Mouse (Mus musculus) CH12.LX (cell line): ENCODE measurements around the gene Ifi35. TPM values are rescaled to one million over a fixed set of nuclear protein-coding genes. Genes with fewer than 3 reads are reported as not detected.

Experiments
- DNase-seq: peaks from one replicate; pipeline ENCODE4 v3.0.0-alpha.2; 2013; ENCODE audit errors: extremely low read depth
- H3K27ac ChIP-seq: 2 replicates; pipeline ENCODE4 v1.5.1; 2012; ENCODE audit warnings: low read depth, mild to moderate bottlenecking, control low read depth, moderate library complexity; ENCODE audit not compliant: insufficient read depth
- H3K27me3 ChIP-seq: replicated peaks from 2 replicates; pipeline ENCODE3; 2012; ENCODE audit warnings: inconsistent platforms
- H3K36me3 ChIP-seq, 2 experiments: replicated peaks in 1 of 2; 2 replicates each; pipeline versions ENCODE3 to v1.6.1; 2012; ENCODE audit warnings: inconsistent platforms in 1 of 2, low read length in 1 of 2, mild to moderate bottlenecking in 1 of 2, mixed read lengths in 1 of 2, moderate library complexity in 1 of 2; ENCODE audit not compliant: control insufficient read depth in 1 of 2, insufficient read depth in 1 of 2
- H3K4me1 ChIP-seq, 2 experiments: 2 replicates each; pipeline ENCODE4 v1.6.1; 2012; ENCODE audit warnings: inconsistent platforms in 1 of 2, moderate library complexity in 1 of 2; ENCODE audit not compliant: insufficient read depth in 2 of 2, control insufficient read depth in 1 of 2
- H3K4me2 ChIP-seq: 2 replicates; pipeline ENCODE4 v1.6.1; 2012; ENCODE audit warnings: low read depth, mild to moderate bottlenecking, control low read depth; ENCODE audit not compliant: poor library complexity, insufficient read depth, severe bottlenecking
- H3K4me3 ChIP-seq, 3 experiments: fragments of 150-350 bp in 1 of 3; sonication (generic) in 1 of 3; replicated peaks in 1 of 3; 2 replicates each; pipeline versions ENCODE3 to v1.5.1; 2011 to 2012; ENCODE audit warnings: low read depth in 2 of 3, low read length in 2 of 3, mild to moderate bottlenecking in 2 of 3, moderate library complexity in 2 of 3, control low read depth in 1 of 3, improper control_type of control experiment in 1 of 3, inconsistent platforms in 1 of 3, mixed read lengths in 1 of 3; ENCODE audit not compliant: poor library complexity in 1 of 3
- H3K79me2 ChIP-seq: replicated peaks from 2 replicates; pipeline ENCODE4 v1.6.1; 2012; ENCODE audit warnings: mild to moderate bottlenecking, moderate library complexity; ENCODE audit not compliant: control insufficient read depth, poor library complexity, insufficient read depth, severe bottlenecking; ENCODE audit errors: extremely low read depth
- H3K9ac ChIP-seq: 2 replicates; pipeline ENCODE4 v1.6.1; 2012; ENCODE audit warnings: low read depth, mild to moderate bottlenecking, control low read depth, moderate library complexity; ENCODE audit not compliant: insufficient read depth
- H3K9me3 ChIP-seq: replicated peaks from 2 replicates; pipeline ENCODE3; 2012; ENCODE audit warnings: low read length, inconsistent platforms, mixed read lengths
- BHLHE40 ChIP-seq: IDR thresholded peaks from 2 replicates; pipeline ENCODE4 v1.6.1; 2011; ENCODE audit warnings: mild to moderate bottlenecking, low read depth, low read length, improper control_type of control experiment
- CHD1 ChIP-seq: IDR thresholded peaks from 2 replicates; pipeline ENCODE4 v1.6.1; 2012; ENCODE audit warnings: low read depth, low read length, improper control_type of control experiment, inconsistent platforms
- CHD2 ChIP-seq: IDR thresholded peaks from 2 replicates; pipeline ENCODE4 v1.6.1; 2011; ENCODE audit warnings: low read length, improper control_type of control experiment
- CTCF ChIP-seq, 2 experiments: IDR thresholded peaks in 1 of 2; conservative IDR thresholded peaks in 1 of 2; 2 replicates each; pipeline ENCODE4 v1.5.1; 2011 to 2012; ENCODE audit warnings: low read depth in 2 of 2, low read length in 2 of 2, improper control_type of control experiment in 1 of 2, inconsistent platforms in 1 of 2, mild to moderate bottlenecking in 1 of 2, moderate library complexity in 1 of 2
- E2F4 ChIP-seq: IDR thresholded peaks from 2 replicates; pipeline ENCODE4 v1.6.1; 2011; ENCODE audit warnings: low read depth, low read length, improper control_type of control experiment; ENCODE audit not compliant: insufficient replicate concordance
- ELF1 ChIP-seq: IDR thresholded peaks from 2 replicates; pipeline ENCODE4 v1.6.1; 2014; ENCODE audit warnings: low read depth, mild to moderate bottlenecking, inconsistent platforms, low read length, improper control_type of control experiment
- EP300 ChIP-seq: IDR thresholded peaks from 2 replicates; pipeline ENCODE4 v1.6.1; 2011; ENCODE audit warnings: low read length, improper control_type of control experiment
- ETS1 ChIP-seq: conservative IDR thresholded peaks from 2 replicates; pipeline ENCODE4 v1.6.1; 2012; ENCODE audit warnings: low read depth, mild to moderate bottlenecking, inconsistent platforms, low read length, improper control_type of control experiment, moderate library complexity
- GABPA ChIP-seq: IDR thresholded peaks from 2 replicates; pipeline ENCODE4 v1.6.1; 2012; ENCODE audit warnings: low read depth, low read length, improper control_type of control experiment, inconsistent platforms; ENCODE audit not compliant: insufficient replicate concordance
- HCFC1 ChIP-seq: IDR thresholded peaks from 2 replicates; pipeline ENCODE4 v1.6.1; 2012; ENCODE audit warnings: low read depth, mild to moderate bottlenecking, inconsistent platforms, low read length, improper control_type of control experiment
- IRF4 ChIP-seq: IDR thresholded peaks from 2 replicates; pipeline ENCODE4 v1.6.1; 2014; ENCODE audit warnings: low read depth, mild to moderate bottlenecking, inconsistent platforms, low read length, improper control_type of control experiment
- JUN ChIP-seq: IDR thresholded peaks from 2 replicates; pipeline ENCODE4 v1.6.1; 2011; ENCODE audit warnings: low read depth, mild to moderate bottlenecking, low read length, improper control_type of control experiment, moderate library complexity; ENCODE audit not compliant: insufficient read depth
- JUND ChIP-seq: conservative IDR thresholded peaks from 2 replicates; pipeline ENCODE4 v1.6.1; 2011; ENCODE audit warnings: low read depth, low read length, improper control_type of control experiment
- KAT2A ChIP-seq: IDR thresholded peaks from 2 replicates; pipeline ENCODE4 v1.6.1; 2012; ENCODE audit warnings: low read length, improper control_type of control experiment, inconsistent platforms; ENCODE audit not compliant: insufficient replicate concordance
- MAFK ChIP-seq: IDR thresholded peaks from 2 replicates; pipeline ENCODE4 v1.6.1; 2011; ENCODE audit warnings: low read length, improper control_type of control experiment; ENCODE audit not compliant: insufficient replicate concordance
- MAX ChIP-seq: IDR thresholded peaks from 2 replicates; pipeline ENCODE4 v1.6.1; 2011; ENCODE audit warnings: low read length, improper control_type of control experiment
- MAZ ChIP-seq: IDR thresholded peaks from 2 replicates; pipeline ENCODE4 v1.6.1; 2012; ENCODE audit warnings: low read depth, mild to moderate bottlenecking, inconsistent platforms, low read length, improper control_type of control experiment, moderate library complexity
- MEF2A ChIP-seq: IDR thresholded peaks from 2 replicates; pipeline ENCODE4 v1.6.1; 2014; ENCODE audit warnings: low read depth, mild to moderate bottlenecking, inconsistent platforms, low read length, improper control_type of control experiment, borderline replicate concordance
- MXI1 ChIP-seq: IDR thresholded peaks from 2 replicates; pipeline ENCODE4 v1.6.1; 2011; ENCODE audit warnings: mild to moderate bottlenecking, low read depth, low read length, improper control_type of control experiment
- MYC ChIP-seq: IDR thresholded peaks from 2 replicates; pipeline ENCODE4 v1.6.1; 2011; ENCODE audit warnings: low read depth, mild to moderate bottlenecking, improper control_type of control experiment, low read length
- NELFE ChIP-seq: IDR thresholded peaks from 2 replicates; pipeline ENCODE4 v1.6.1; 2011; ENCODE audit warnings: low read depth, low read length, improper control_type of control experiment
- NRF1 ChIP-seq: IDR thresholded peaks from 2 replicates; pipeline ENCODE4 v1.6.1; 2014; ENCODE audit warnings: low read depth, mild to moderate bottlenecking, inconsistent platforms, low read length, improper control_type of control experiment, moderate library complexity
- PAX5 ChIP-seq: IDR thresholded peaks from 2 replicates; pipeline ENCODE4 v1.6.1; 2012; ENCODE audit warnings: low read length, inconsistent platforms, mixed read lengths
- POLR2A ChIP-seq: IDR thresholded peaks from 2 replicates; pipeline ENCODE4 v1.6.1; 2011; ENCODE audit warnings: low read depth, mild to moderate bottlenecking, improper control_type of control experiment, low read length
- POLR2AphosphoS2 ChIP-seq: IDR thresholded peaks from 2 replicates; pipeline ENCODE4 v1.6.1; 2011; ENCODE audit warnings: low read depth, low read length, improper control_type of control experiment
- RAD21 ChIP-seq: IDR thresholded peaks from 2 replicates; pipeline ENCODE4 v1.6.1; 2011; ENCODE audit warnings: low read depth, mild to moderate bottlenecking, low read length, improper control_type of control experiment, moderate library complexity
- RCOR1 ChIP-seq: conservative IDR thresholded peaks from 2 replicates; pipeline ENCODE4 v1.6.1; 2012; ENCODE audit warnings: low read depth, mild to moderate bottlenecking, inconsistent platforms, low read length, improper control_type of control experiment
- SIN3A ChIP-seq: IDR thresholded peaks from 2 replicates; pipeline ENCODE4 v1.6.1; 2012; ENCODE audit warnings: low read length, improper control_type of control experiment, inconsistent platforms
- SMC3 ChIP-seq: IDR thresholded peaks from 2 replicates; pipeline ENCODE4 v1.6.1; 2011; ENCODE audit warnings: low read depth, low read length, improper control_type of control experiment
- TBP ChIP-seq: conservative IDR thresholded peaks from 2 replicates; pipeline ENCODE4 v1.6.1; 2011; ENCODE audit warnings: low read depth, low read length, improper control_type of control experiment
- TCF12 ChIP-seq: IDR thresholded peaks from 2 replicates; pipeline ENCODE4 v1.6.1; 2014; ENCODE audit warnings: low read depth, mild to moderate bottlenecking, inconsistent platforms, low read length, improper control_type of control experiment
- UBTF ChIP-seq: IDR thresholded peaks from 2 replicates; pipeline ENCODE4 v1.6.1; 2012; ENCODE audit warnings: low read depth, mild to moderate bottlenecking, inconsistent platforms, low read length, improper control_type of control experiment, moderate library complexity
- USF1 ChIP-seq: IDR thresholded peaks from 2 replicates; pipeline ENCODE4 v1.6.1; 2014; ENCODE audit warnings: low read depth, mild to moderate bottlenecking, inconsistent platforms, low read length, improper control_type of control experiment
- USF2 ChIP-seq: conservative IDR thresholded peaks from 2 replicates; pipeline ENCODE4 v1.6.1; 2011; ENCODE audit warnings: low read depth, low read length, improper control_type of control experiment
- ZC3H11A ChIP-seq: IDR thresholded peaks from 2 replicates; pipeline ENCODE4 v1.6.1; 2012; ENCODE audit warnings: low read depth, mild to moderate bottlenecking, inconsistent platforms, low read length, improper control_type of control experiment
- ZKSCAN1 ChIP-seq: IDR thresholded peaks from 2 replicates; pipeline ENCODE4 v1.6.1; 2012; ENCODE audit warnings: low read depth, inconsistent platforms, low read length, improper control_type of control experiment, borderline replicate concordance
- ZMIZ1 ChIP-seq: IDR thresholded peaks from 2 replicates; pipeline ENCODE4 v1.6.1; 2012; ENCODE audit warnings: low read depth, mild to moderate bottlenecking, inconsistent platforms, low read length, improper control_type of control experiment
- ZNF384 ChIP-seq: IDR thresholded peaks from 2 replicates; pipeline ENCODE4 v1.6.1; 2012; ENCODE audit warnings: low read depth, low read length, improper control_type of control experiment, inconsistent platforms
- dilution Hi-C: fragments of 300-500 bp; cut with MboI; formaldehyde crosslinking; loops from 2 replicates; pipeline ENCODE4 v1.14.3; 2020; ENCODE audit warnings: low sequenced_read_pairs; ENCODE audit not compliant: extremely low pct_unique_long_range_greater_than_20kb, extremely low pct_ligation_motif_present
- in situ Hi-C: fragments of 300-500 bp; cut with MboI; formaldehyde crosslinking; loops from 3 replicates; pipeline ENCODE4 v1.14.3; 2019; ENCODE audit warnings: low sequenced_read_pairs, low pct_ligation_motif_present, low pct_unique_long_range_greater_than_20kb, mixed read lengths
- polyA plus RNA-seq: library from polyadenylated mRNA; unstranded; fragments of >175 nt; gene quantifications from 2 replicates; pipeline ENCODE4 v1.2.1, GENCODE M21; 2012; ENCODE audit warnings: low read depth; ENCODE audit not compliant: insufficient read length
- total RNA-seq, 2 experiments: library from RNA; depleted of rRNA; stranded (reverse); fragments of 300-350 nt in 1 of 2; fragments of >200 nt in 1 of 2; gene quantifications; 2 replicates each; pipeline ENCODE4 v1.2.3; 2012 to 2014

Ifi35 gene
- total RNA-seq (2012; rRNA removed) (49.3 and 59.3 TPM in 2 replicates), total RNA-seq (2014; rRNA removed) (74.9 and 79.1 TPM in 2 replicates), polyA plus RNA-seq (63.7 and 67.6 TPM in 2 replicates)

- H3K79me2 ChIP-seq, result peaks cover 30% of the 10 kb centered on the region
- peaks cover 12 to 62% of the 10 kb centered on the region in 2 experiments for H3K4me1 ChIP-seq
- peak; percentile 97 for DNase-seq
- dilution Hi-C loops, result no loop called here
- peak within 1 kb of the TSS; percentile 71 for H3K9ac ChIP-seq
- H3K27me3 ChIP-seq, result no peaks in the 10 kb centered on the region
- peak within 1 kb of the TSS; percentile 69 for H3K4me2 ChIP-seq
- H3K9me3 ChIP-seq, result no peaks in the 10 kb centered on the region
- peak within 1 kb of the TSS; percentile 88 for H3K27ac ChIP-seq
- TF ChIP-seq MAX (peak; percentile 73; the same call in 1 of the 2 replicates), EP300 (no peak), ZMIZ1 (peak; percentile 84), RAD21 (no peak), MXI1 (peak; percentile 95), NELFE (peak; percentile 95), ELF1 (peak; percentile 23; the same call in 1 of the 2 replicates), MEF2A (no peak), HCFC1 (peak; percentile 41; the same call in 1 of the 2 replicates), ZC3H11A (no peak), SIN3A (peak; percentile 86), PAX5 (no peak), KAT2A (0 out of 2 replicates have a peak, but pooled peaks have one; percentile 14), NRF1 (no peak; the same call in 1 of the 2 replicates), POLR2AphosphoS2 (peak; percentile 63; the same call in 1 of the 2 replicates), CHD1 (no peak; the same call in 1 of the 2 replicates), MAZ (peak; percentile 86), JUND (no peak), CHD2 (no peak), USF2 (no peak), MAFK (0 out of 2 replicates have a peak, but pooled peaks have one; percentile 1), CTCF (conservative IDR thresholded peaks at IDR 0.05 in 1 of 2, IDR thresholded peaks at IDR 0.05 in 1 of 2; ENCODE audit: low read depth in 2 of 2, low read length in 2 of 2) (no peak), RCOR1 (no peak), E2F4 (0 out of 2 replicates have a peak, but pooled peaks have one; percentile 18), TBP (peak; percentile 92), SMC3 (no peak), UBTF (0 out of 2 replicates have a peak, but pooled peaks have one; percentile 13), TCF12 (peak; percentile 89), IRF4 (peak; percentile 80), GABPA (no peak), ZNF384 (no peak), ETS1 (peak; percentile 80), USF1 (no peak), ZKSCAN1 (no peak), MYC (peak; percentile 90), POLR2A (peak; percentile 98), JUN (no peak), BHLHE40 (peak; percentile 70)
- H3K36me3 ChIP-seq, result peaks cover 24 to 48% of the 10 kb centered on the region in 2 experiments
- in situ Hi-C loops, result no loop called here
- peak within 1 kb of the TSS; percentile 66 to 71 (median 68) for H3K4me3 ChIP-seq
Measured at GRCm38 (mm10) chr11:101448274-101448746, at the start of gene Ifi35. TSS of gene Ifi35 (plus strand) at chr11:101448407.
